Mouse (Mus musculus): ENCODE measurements around the gene Cldn20. TPM values are rescaled to one million over a fixed set of nuclear protein-coding genes. Genes with fewer than 3 reads are reported as not detected.

Gene Cldn20
- not detected in 2 replicates for polyA plus RNA-seq (2015; fragmentation: Nextera tagmentation; extraction: Ambion mirVana)

- H3K4me2 ChIP-seq (ENCODE audit: low read depth, low read length), result no peak within 1 kb of the TSS
- no peak within 1 kb of the TSS for H3K27ac ChIP-seq (ENCODE audit: low read length)
- H3K4me1 ChIP-seq (replicated peaks; ENCODE audit: control insufficient read depth, insufficient read depth, low read length), result no peaks in the 10 kb centered on the region
- no peak for ATAC-seq (ENCODE audit: low read depth)
- H3K36me3 ChIP-seq (ENCODE audit: control insufficient read depth, insufficient read depth, low read length), result no peaks in the 10 kb centered on the region
- no peak within 1 kb of the TSS for H3K9ac ChIP-seq (ENCODE audit: low read length)
- no peaks in the 10 kb centered on the region for H3K9me3 ChIP-seq (ENCODE audit: control insufficient read depth, low read length)
- no peak within 1 kb of the TSS for H3K4me3 ChIP-seq (ENCODE audit: low read length)
- WGBS, result 86% methylated on average over 4 of the region's 4 CpGs
- no peaks in the 10 kb centered on the region for H3K27me3 ChIP-seq (ENCODE audit: control insufficient read depth, insufficient read depth, low read depth, low read length)
Measured at GRCm38 (mm10) chr17:3532254-3532653, at the start of gene Cldn20. Cldn20 (plus strand) TSS chr17:3532554.

GRCm38 (mm10) chr17:3483091-3483490 is 49.3 kb upstream of the Cldn20 start:
- no peak overlapping the region for H3K9ac ChIP-seq (ENCODE audit: low read length)
- H3K4me2 ChIP-seq (ENCODE audit: low read depth, low read length), result no peak overlapping the region
- WGBS, result 82% methylated on average over 8 of the region's 8 CpGs
- no peaks in the 10 kb centered on the region for H3K4me1 ChIP-seq (replicated peaks; ENCODE audit: control insufficient read depth, insufficient read depth, low read length)
- no peaks in the 10 kb centered on the region for H3K9me3 ChIP-seq (ENCODE audit: control insufficient read depth, low read length)
- no peak for ATAC-seq (ENCODE audit: low read depth)
- no peaks in the 10 kb centered on the region for H3K27me3 ChIP-seq (ENCODE audit: control insufficient read depth, insufficient read depth, low read depth, low read length)
- no peaks in the 10 kb centered on the region for H3K36me3 ChIP-seq (ENCODE audit: control insufficient read depth, insufficient read depth, low read length)
- H3K4me3 ChIP-seq (ENCODE audit: low read length), result no peak overlapping the region
- H3K27ac ChIP-seq (ENCODE audit: low read length), result no peak overlapping the region

DNA sequence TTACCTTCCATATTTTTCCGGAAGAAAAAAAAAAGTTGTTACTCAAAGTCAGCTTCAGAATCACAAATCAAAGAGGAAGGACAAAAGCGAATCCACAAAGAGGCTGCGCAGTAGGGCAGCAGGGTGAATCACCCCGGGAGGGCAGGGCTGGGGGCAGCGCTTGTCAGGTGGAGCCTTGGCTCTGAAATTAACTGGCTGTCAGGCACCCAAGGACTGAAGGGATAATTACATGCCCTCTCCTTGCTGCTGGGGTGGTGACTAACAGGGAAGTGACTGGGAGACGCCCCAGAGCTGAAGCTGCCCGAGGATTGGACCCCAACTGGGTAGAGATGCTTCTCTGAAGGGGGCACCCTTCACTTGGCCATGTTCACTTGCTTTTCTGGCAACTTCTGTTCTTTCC is 46.5 kb upstream of the Cldn20 start:
- Histone ChIP-seq H3K36me3 (ENCODE audit: control insufficient read depth, insufficient read depth, low read length) (no peaks in the 10 kb centered on the region), H3K27me3 (ENCODE audit: control insufficient read depth, insufficient read depth, low read depth, low read length) (no peaks in the 10 kb centered on the region), H3K4me1 (replicated peaks; ENCODE audit: control insufficient read depth, insufficient read depth, low read length) (no peaks in the 10 kb centered on the region), H3K4me2 (ENCODE audit: low read depth, low read length) (no peak overlapping the region), H3K27ac (ENCODE audit: low read length) (no peak overlapping the region), H3K4me3 (ENCODE audit: low read length) (no peak overlapping the region), H3K9ac (ENCODE audit: low read length) (no peak overlapping the region), H3K9me3 (ENCODE audit: control insufficient read depth, low read length) (no peaks in the 10 kb centered on the region)
- ATAC-seq (ENCODE audit: low read depth), result no peak
- WGBS, result 70% methylated on average over 7 of the region's 7 CpGs

DNA sequence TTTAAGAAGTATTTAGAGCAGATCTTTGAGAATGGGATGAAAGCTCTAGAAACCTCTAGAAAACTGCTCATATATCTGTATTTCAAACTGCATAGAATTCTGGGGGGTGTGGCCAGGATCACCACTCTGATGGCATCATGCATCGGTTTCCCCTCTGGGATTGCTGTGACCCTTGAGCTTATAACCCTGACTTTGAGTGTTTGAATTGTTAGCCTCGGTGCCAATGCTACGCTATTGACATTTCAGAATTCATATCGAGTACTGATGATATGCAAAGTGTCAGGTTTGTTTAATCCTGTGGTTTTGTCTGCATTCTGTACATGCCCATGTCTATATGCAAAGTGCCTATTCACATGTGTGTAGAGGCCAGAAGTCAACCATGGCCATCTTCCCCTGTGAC is 45.1 kb upstream of the Cldn20 start:
- H3K9me3 ChIP-seq (ENCODE audit: control insufficient read depth, low read length), result no peaks in the 10 kb centered on the region
- no peak overlapping the region for H3K9ac ChIP-seq (ENCODE audit: low read length)
- H3K27me3 ChIP-seq (ENCODE audit: control insufficient read depth, insufficient read depth, low read depth, low read length), result no peaks in the 10 kb centered on the region
- no peak overlapping the region for H3K4me2 ChIP-seq (ENCODE audit: low read depth, low read length)
- ATAC-seq (ENCODE audit: low read depth), result no peak
- no peak overlapping the region for H3K4me3 ChIP-seq (ENCODE audit: low read length)
- H3K4me1 ChIP-seq (replicated peaks; ENCODE audit: control insufficient read depth, insufficient read depth, low read length), result no peaks in the 10 kb centered on the region
- no peak overlapping the region for H3K27ac ChIP-seq (ENCODE audit: low read length)
- WGBS, result 81% methylated on average over 4 of the region's 4 CpGs
- H3K36me3 ChIP-seq (ENCODE audit: control insufficient read depth, insufficient read depth, low read length), result no peaks in the 10 kb centered on the region

- Histone ChIP-seq H3K4me2 (ENCODE audit: low read depth, low read length) (no peak overlapping the region), H3K27ac (ENCODE audit: low read length) (no peak overlapping the region), H3K4me1 (replicated peaks; ENCODE audit: control insufficient read depth, insufficient read depth, low read length) (no peaks in the 10 kb centered on the region), H3K9ac (ENCODE audit: low read length) (no peak overlapping the region), H3K4me3 (ENCODE audit: low read length) (no peak overlapping the region), H3K27me3 (ENCODE audit: control insufficient read depth, insufficient read depth, low read depth, low read length) (no peaks in the 10 kb centered on the region), H3K36me3 (ENCODE audit: control insufficient read depth, insufficient read depth, low read length) (no peaks in the 10 kb centered on the region), H3K9me3 (ENCODE audit: control insufficient read depth, low read length) (no peaks in the 10 kb centered on the region)
- 71% methylated on average over 12 of the region's 12 CpGs for WGBS
- ATAC-seq (ENCODE audit: low read depth), result no peak
Measured at GRCm38 (mm10) chr17:3487721-3488601, 44.4 kb upstream of the Cldn20 start.

GRCm38 (mm10) chr17:3490216-3490895 is 42.0 kb upstream of the Cldn20 start:
- Histone ChIP-seq H3K4me3 (ENCODE audit: low read length) (no peak overlapping the region), H3K4me1 (replicated peaks; ENCODE audit: control insufficient read depth, insufficient read depth, low read length) (no peaks in the 10 kb centered on the region), H3K27ac (ENCODE audit: low read length) (no peak overlapping the region), H3K27me3 (ENCODE audit: control insufficient read depth, insufficient read depth, low read depth, low read length) (no peaks in the 10 kb centered on the region), H3K9me3 (ENCODE audit: control insufficient read depth, low read length) (no peaks in the 10 kb centered on the region), H3K4me2 (ENCODE audit: low read depth, low read length) (no peak overlapping the region), H3K9ac (ENCODE audit: low read length) (no peak overlapping the region), H3K36me3 (ENCODE audit: control insufficient read depth, insufficient read depth, low read length) (no peaks in the 10 kb centered on the region)
- ATAC-seq (ENCODE audit: low read depth), result no peak
- WGBS, result 77% methylated on average over 11 of the region's 11 CpGs

GRCm38 (mm10) chr17:3491065-3491464 is 41.3 kb upstream of the Cldn20 start:
- Histone ChIP-seq H3K36me3 (ENCODE audit: control insufficient read depth, insufficient read depth, low read length) (no peaks in the 10 kb centered on the region), H3K9ac (ENCODE audit: low read length) (no peak overlapping the region), H3K9me3 (ENCODE audit: control insufficient read depth, low read length) (no peaks in the 10 kb centered on the region), H3K27me3 (ENCODE audit: control insufficient read depth, insufficient read depth, low read depth, low read length) (no peaks in the 10 kb centered on the region), H3K4me2 (ENCODE audit: low read depth, low read length) (no peak overlapping the region), H3K27ac (ENCODE audit: low read length) (no peak overlapping the region), H3K4me1 (replicated peaks; ENCODE audit: control insufficient read depth, insufficient read depth, low read length) (no peaks in the 10 kb centered on the region), H3K4me3 (ENCODE audit: low read length) (no peak overlapping the region)
- WGBS, result 45% methylated on average over 5 of the region's 5 CpGs
- no peak for ATAC-seq (ENCODE audit: low read depth)

DNA sequence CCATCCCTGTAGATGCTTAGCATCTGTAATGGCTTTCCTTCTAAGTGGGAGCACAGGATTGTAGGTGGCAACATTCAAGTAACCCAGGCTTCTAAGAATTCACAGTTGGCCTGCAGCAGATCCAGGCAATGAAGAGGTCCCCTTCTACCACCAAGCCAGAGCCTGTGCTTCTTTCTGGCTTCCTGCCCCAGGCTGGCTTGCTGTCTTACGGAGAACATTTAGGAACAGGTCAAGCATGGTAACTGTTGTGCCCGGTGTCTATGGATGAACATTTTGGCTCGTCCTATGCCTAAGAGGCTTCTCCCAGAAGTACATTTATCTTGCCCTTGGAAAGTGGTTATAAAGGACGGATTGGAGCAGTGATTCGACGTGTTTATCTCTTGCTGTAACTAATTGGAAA is 40.7 kb upstream of the Cldn20 start:
- H3K27ac ChIP-seq (ENCODE audit: low read length), result no peak overlapping the region
- H3K27me3 ChIP-seq (ENCODE audit: control insufficient read depth, insufficient read depth, low read depth, low read length), result no peaks in the 10 kb centered on the region
- no peaks in the 10 kb centered on the region for H3K9me3 ChIP-seq (ENCODE audit: control insufficient read depth, low read length)
- H3K4me3 ChIP-seq (ENCODE audit: low read length), result no peak overlapping the region
- no peak for ATAC-seq (ENCODE audit: low read depth)
- H3K4me1 ChIP-seq (replicated peaks; ENCODE audit: control insufficient read depth, insufficient read depth, low read length), result no peaks in the 10 kb centered on the region
- no peaks in the 10 kb centered on the region for H3K36me3 ChIP-seq (ENCODE audit: control insufficient read depth, insufficient read depth, low read length)
- WGBS, result 65% methylated on average over 6 of the region's 6 CpGs
- H3K9ac ChIP-seq (ENCODE audit: low read length), result no peak overlapping the region
- no peak overlapping the region for H3K4me2 ChIP-seq (ENCODE audit: low read depth, low read length)

GRCm38 (mm10) chr17:3495576-3495975 is 36.8 kb upstream of the Cldn20 start:
- Histone ChIP-seq H3K9me3 (ENCODE audit: control insufficient read depth, low read length) (no peaks in the 10 kb centered on the region), H3K36me3 (ENCODE audit: control insufficient read depth, insufficient read depth, low read length) (no peaks in the 10 kb centered on the region), H3K4me2 (ENCODE audit: low read depth, low read length) (no peak overlapping the region), H3K27me3 (ENCODE audit: control insufficient read depth, insufficient read depth, low read depth, low read length) (no peaks in the 10 kb centered on the region), H3K27ac (ENCODE audit: low read length) (no peak overlapping the region), H3K9ac (ENCODE audit: low read length) (no peak overlapping the region), H3K4me1 (replicated peaks; ENCODE audit: control insufficient read depth, insufficient read depth, low read length) (no peaks in the 10 kb centered on the region), H3K4me3 (ENCODE audit: low read length) (no peak overlapping the region)
- WGBS, result 57% methylated on average over 2 of the region's 2 CpGs
- no peak for ATAC-seq (ENCODE audit: low read depth)
